8 mouse cellular contexts compared by ENCODE assay signal in the genomic region with DNA sequence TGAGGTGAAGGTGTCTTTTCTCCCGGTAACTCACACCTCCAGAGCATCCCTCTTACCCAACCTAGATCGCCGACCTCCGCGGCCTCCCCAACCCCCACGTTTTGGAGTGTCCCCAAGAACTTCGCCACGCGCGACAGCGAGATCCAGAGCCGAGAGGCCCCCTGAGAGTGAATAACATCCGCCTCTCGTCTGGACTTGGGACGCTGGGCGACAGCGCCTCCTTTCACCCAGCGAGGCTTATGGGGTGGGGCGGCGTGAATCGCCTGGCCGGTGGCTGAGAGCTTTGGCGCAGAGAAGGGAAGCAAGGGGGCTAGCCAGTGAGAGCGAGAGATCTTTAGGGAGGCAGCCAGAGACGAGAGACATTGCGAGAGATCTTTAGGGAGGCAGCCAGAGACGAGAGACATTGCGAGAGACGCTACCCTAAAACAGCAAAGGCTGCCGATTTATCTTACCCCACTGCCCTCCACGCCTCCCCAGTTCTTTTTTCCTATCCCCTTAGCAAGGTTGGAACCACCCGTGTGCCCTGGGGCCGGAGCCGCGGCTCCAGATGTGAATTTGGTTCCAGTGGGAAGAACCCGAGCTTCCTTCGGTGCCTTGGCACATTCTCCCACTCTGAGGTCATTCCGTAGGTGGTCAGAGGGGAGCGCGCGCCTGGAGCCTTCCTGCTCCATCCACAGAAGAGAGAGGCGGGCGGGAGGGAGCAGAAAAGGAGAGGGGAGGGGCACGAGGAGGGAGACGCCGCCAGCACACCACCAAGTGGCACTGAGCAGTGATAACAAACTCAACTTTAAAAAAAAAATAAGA. TPM values are rescaled to one million over a fixed set of nuclear protein-coding genes. Genes with fewer than 3 reads are reported as not detected.
DNase-seq lines count a peak whose midpoint lies in the region; ATAC-seq lines count a peak whose summit lies in the region.

No protein-coding gene starts in this region.

- H3K4me1 ChIP-seq in embryonic facial prominence, embryonic 14.5 days (ENCODE audit: control insufficient read depth, insufficient read depth, low read length): peaks cover 24% of the 10 kb centered on the region
- peaks cover 29% of the 10 kb centered on the region for H3K4me1 ChIP-seq in heart, embryonic 11.5 days (ENCODE audit: control insufficient read depth, insufficient read depth, low read length)
- peaks cover 30% of the 10 kb centered on the region for H3K4me1 ChIP-seq in liver, embryonic 13.5 days (replicated peaks)
- peaks cover 36% of the 10 kb centered on the region for H3K4me1 ChIP-seq in neural tube, embryonic 12.5 days

- ATAC-seq in embryonic facial prominence, embryonic 14.5 days (ENCODE audit: low read depth): no peak
- ATAC-seq in heart, embryonic 11.5 days (replicated peaks; ENCODE audit: insufficient number of reproducible peaks, low FRiP score, low TSS enrichment): no peak
- no peak for ATAC-seq in liver, embryonic 13.5 days (ENCODE audit: low read depth)
- peak; percentile 6; the same call in 1 of the 2 replicates for ATAC-seq in neural tube, embryonic 12.5 days (ENCODE audit: low FRiP score, low read depth)

- H3K4me2 ChIP-seq in embryonic facial prominence, embryonic 14.5 days (ENCODE audit: low read depth, low read length): peak overlapping the region; percentile 82
- H3K4me2 ChIP-seq in heart, embryonic 11.5 days: peak overlapping the region; percentile 96
- peak overlapping the region; percentile 69 for H3K4me2 ChIP-seq in liver, embryonic 13.5 days
- H3K4me2 ChIP-seq in neural tube, embryonic 12.5 days (replicated peaks): peak overlapping the region; percentile 94

- under 1% methylated on average over 46 of the region's 46 CpGs for WGBS in embryonic facial prominence, embryonic 14.5 days
- WGBS in heart, embryonic 11.5 days (ENCODE audit: insufficient replicate concordance): under 1% methylated on average over 46 of the region's 46 CpGs
- WGBS in liver, embryonic 13.5 days (ENCODE audit: insufficient replicate concordance): 1% methylated on average over 46 of the region's 46 CpGs
- WGBS in neural tube, embryonic 12.5 days: under 1% methylated on average over 46 of the region's 46 CpGs

- no peaks in the 10 kb centered on the region for H3K27me3 ChIP-seq in embryonic facial prominence, embryonic 14.5 days (replicated peaks; ENCODE audit: control insufficient read depth, insufficient read depth, low read length)
- H3K27me3 ChIP-seq in heart, embryonic 11.5 days (ENCODE audit: control insufficient read depth, insufficient read depth, low read length): peaks cover 5% of the 10 kb centered on the region
- peaks cover 84% of the 10 kb centered on the region for H3K27me3 ChIP-seq in liver, embryonic 13.5 days
- 0 out of 2 replicates have a peak, but pooled peaks cover 13% of the 10 kb centered on the region for H3K27me3 ChIP-seq in neural tube, embryonic 12.5 days (replicated peaks)

- H3K27ac ChIP-seq in embryonic facial prominence, embryonic 14.5 days (replicated peaks; ENCODE audit: low read depth, low read length): peak overlapping the region; percentile 98
- H3K27ac ChIP-seq in heart, embryonic 11.5 days (ENCODE audit: low read depth, low read length): peak overlapping the region; percentile 82
- H3K27ac ChIP-seq in liver, embryonic 13.5 days: no peak overlapping the region
- H3K27ac ChIP-seq in neural tube, embryonic 12.5 days: peak overlapping the region; percentile 53

- peak; percentile 22 for DNase-seq in CD4-positive helper T cell, adult 2 months (ENCODE audit: low read depth, low spot score)
- peak; percentile 60 for DNase-seq in adrenal gland, adult 8-10 months
- DNase-seq in embryonic facial prominence, embryonic 14.5 days (ENCODE audit: low spot score): peak; percentile 90
- peak; percentile 76 for DNase-seq in kidney, adult 9 months
- no peak for DNase-seq in liver, embryonic 13.5 days
- DNase-seq in thymus, postnatal 4 days: peak; percentile 54

- peak overlapping the region; percentile 98 for H3K4me3 ChIP-seq in embryonic facial prominence, embryonic 14.5 days (ENCODE audit: low read depth, low read length)
- H3K4me3 ChIP-seq in heart, embryonic 11.5 days (ENCODE audit: low read depth, low read length): peak overlapping the region; percentile 56
- H3K4me3 ChIP-seq in liver, embryonic 13.5 days (replicated peaks): peak overlapping the region; percentile 39
- H3K4me3 ChIP-seq in neural tube, embryonic 12.5 days: peak overlapping the region; percentile 40

- H3K9me3 ChIP-seq in embryonic facial prominence, embryonic 14.5 days (ENCODE audit: control insufficient read depth, low read length): no peaks in the 10 kb centered on the region
- no peaks in the 10 kb centered on the region for H3K9me3 ChIP-seq in heart, embryonic 11.5 days (replicated peaks; ENCODE audit: control insufficient read depth, low read length)
- H3K9me3 ChIP-seq in liver, embryonic 13.5 days (replicated peaks): no peaks in the 10 kb centered on the region
- H3K9me3 ChIP-seq in neural tube, embryonic 12.5 days: no peaks in the 10 kb centered on the region

- H3K36me3 ChIP-seq in embryonic facial prominence, embryonic 14.5 days (ENCODE audit: control insufficient read depth, insufficient read depth, low read length): no peaks in the 10 kb centered on the region
- H3K36me3 ChIP-seq in heart, embryonic 11.5 days (ENCODE audit: control insufficient read depth, insufficient read depth, low read length): no peaks in the 10 kb centered on the region
- H3K36me3 ChIP-seq in liver, embryonic 13.5 days: no peaks in the 10 kb centered on the region
- no peaks in the 10 kb centered on the region for H3K36me3 ChIP-seq in neural tube, embryonic 12.5 days

- H3K9ac ChIP-seq in embryonic facial prominence, embryonic 14.5 days (ENCODE audit: low read depth, low read length): peak overlapping the region; percentile 80
- H3K9ac ChIP-seq in heart, embryonic 11.5 days (ENCODE audit: low read depth, low read length): peak overlapping the region; percentile 85
- peak overlapping the region; percentile 23; the same call in 1 of the 2 replicates for H3K9ac ChIP-seq in liver, embryonic 13.5 days
- H3K9ac ChIP-seq in neural tube, embryonic 12.5 days: peak overlapping the region; percentile 74

RNA-seq across cellular contexts. Expression of a gene that starts 3.7 kb away (rescaled TPM):
- total RNA-seq in adrenal gland, adult 8-10 months (2022): 1 to 10 TPM; 3.8 to 7.7 (median 6.8) TPM
- polyA plus RNA-seq in embryonic facial prominence, embryonic 14.5 days (2014; fragmentation: Nextera tagmentation; extraction: Ambion mirVana): 3.4 TPM in 2 replicates
- polyA plus RNA-seq in heart, embryonic 11.5 days (2014; fragmentation: Nextera tagmentation; extraction: Ambion mirVana): 2.4 TPM in 2 replicates
- polyA plus RNA-seq in liver, embryonic 13.5 days (2015; fragmentation: Nextera tagmentation; extraction: Ambion mirVana): 0.12 and 0.13 TPM in 2 replicates
- polyA plus RNA-seq in neural tube, embryonic 12.5 days (2016; fragmentation: Nextera tagmentation; extraction: Ambion mirVana): 5.7 and 5.8 TPM in 2 replicates

RNA-seq across cellular contexts. Expression of a gene that starts 54.5 kb away (rescaled TPM):
- total RNA-seq in adrenal gland, adult 8-10 months (2022): 100 to 1,000 TPM; 135 to 153 (median 141) TPM
- 70.2 and 77.1 TPM in 2 replicates for polyA plus RNA-seq in embryonic facial prominence, embryonic 14.5 days (2014; fragmentation: Nextera tagmentation; extraction: Ambion mirVana)
- 50.3 and 63.5 TPM in 2 replicates for polyA plus RNA-seq in heart, embryonic 11.5 days (2014; fragmentation: Nextera tagmentation; extraction: Ambion mirVana)
- 142 and 147 TPM in 2 replicates for polyA plus RNA-seq in liver, embryonic 13.5 days (2015; fragmentation: Nextera tagmentation; extraction: Ambion mirVana)
- 129 and 135 TPM in 2 replicates for polyA plus RNA-seq in neural tube, embryonic 12.5 days (2016; fragmentation: Nextera tagmentation; extraction: Ambion mirVana)

RNA-seq across cellular contexts. Expression of a gene that starts 54.7 kb away (rescaled TPM):
- 100 to 1,000 TPM in 1 of 4 experiments, 10 to 100 TPM in 3; 59.0 to 122 (median 95.3) TPM for total RNA-seq in adrenal gland, adult 8-10 months (2022)
- 43.5 and 46.9 TPM in 2 replicates for polyA plus RNA-seq in embryonic facial prominence, embryonic 14.5 days (2014; fragmentation: Nextera tagmentation; extraction: Ambion mirVana)
- polyA plus RNA-seq in heart, embryonic 11.5 days (2014; fragmentation: Nextera tagmentation; extraction: Ambion mirVana): 61.5 and 66.0 TPM in 2 replicates
- polyA plus RNA-seq in liver, embryonic 13.5 days (2015; fragmentation: Nextera tagmentation; extraction: Ambion mirVana): 20.5 and 23.9 TPM in 2 replicates
- 26.0 and 27.7 TPM in 2 replicates for polyA plus RNA-seq in neural tube, embryonic 12.5 days (2016; fragmentation: Nextera tagmentation; extraction: Ambion mirVana)

Comparison
In these comparisons a context has a peak if more than half of its experiments do, and no peak if none do; other contexts are left out.
1. H3K4me3 ChIP-seq: peak in every context shown above with its lines; median percentile 98 in embryonic facial prominence, embryonic 14.5 days; 56 in heart, embryonic 11.5 days; 40 in neural tube, embryonic 12.5 days; 39 in liver, embryonic 13.5 days.
2. H3K9ac ChIP-seq: peak in every context shown above with its lines; median percentile 85 in heart, embryonic 11.5 days; 80 in embryonic facial prominence, embryonic 14.5 days; 74 in neural tube, embryonic 12.5 days; 23 in liver, embryonic 13.5 days.